Mouse (Mus musculus) heart, postnatal 14 days (tissue): Measurements from ENCODE around the gene Wdr6. TPM values are rescaled to one million over a fixed set of nuclear protein-coding genes. Genes with fewer than 3 reads are reported as not detected.
A peak's percentile ranks its signal among the peaks of the same experiment; 100 is the strongest.

Experiments used
- DNase-seq, 2 experiments: peaks; one replicate each; pipeline ENCODE4 v3.0.0; 2021 to 2022
- intact Hi-C: fragments of 180-260 bp; cut with DNase I; formaldehyde crosslinking; loops from one replicate; pipeline ENCODE4 v1.15.1; 2025
- total RNA-seq, 2 experiments: library from RNA; stranded (reverse); gene quantifications; 2 replicates each; pipeline ENCODE4 v1.2.3; 2021

Wdr6 gene
- total RNA-seq, 2 experiments from 2014 or later: 21.2 to 23.9 TPM

DNA sequence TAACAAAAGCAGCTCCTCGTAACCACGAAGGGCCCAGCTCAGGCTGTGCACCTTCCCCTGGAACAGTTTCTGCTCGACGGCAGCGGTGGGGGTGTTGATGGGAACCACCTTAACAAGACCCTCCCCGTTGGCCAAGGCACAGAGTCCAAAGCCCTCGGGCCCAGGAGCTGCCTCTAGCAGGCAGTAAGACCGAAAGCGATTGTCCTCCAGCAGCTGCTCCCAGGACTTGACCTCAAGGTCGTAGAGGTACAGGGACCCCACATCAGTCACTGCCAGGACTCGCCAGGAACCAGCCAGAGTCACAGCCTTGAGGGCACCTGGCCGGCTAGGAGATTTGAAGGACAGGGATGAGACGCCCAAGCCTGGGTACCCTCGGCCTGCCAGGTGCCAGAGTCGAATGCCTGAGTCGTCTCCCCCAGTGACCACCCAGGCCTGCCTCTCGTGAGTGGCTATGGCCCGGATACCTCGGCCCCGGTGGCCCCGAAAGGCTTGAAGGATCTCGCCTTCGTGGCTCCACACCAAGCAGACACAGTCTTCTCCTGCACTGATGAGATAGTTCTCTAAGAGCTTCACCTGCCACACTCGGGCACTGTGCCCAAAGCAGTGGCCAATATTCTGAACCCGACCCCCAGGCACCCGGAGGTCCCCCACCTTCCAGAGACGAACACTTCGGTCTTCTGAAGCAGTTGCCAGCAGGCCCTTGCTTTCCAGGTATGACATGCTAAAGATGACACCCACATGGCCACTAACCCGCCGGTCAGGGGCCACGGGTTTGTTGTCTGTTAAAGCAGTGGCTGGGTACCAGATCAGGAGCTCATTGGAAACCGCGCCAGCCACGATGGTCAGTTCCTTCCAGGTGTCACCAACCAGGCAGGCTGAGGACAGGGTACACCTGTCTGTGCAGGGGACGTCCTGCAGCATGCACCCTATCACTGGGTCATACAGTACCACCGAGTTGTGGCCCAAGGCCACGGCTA is 2.9 kb downstream of the Wdr6 start:
- no peak for DNase-seq

GRCm38 (mm10) chr9:108574921-108575320 is 3.6 kb downstream of the Wdr6 start:
- DNase-seq: no peak
- intact Hi-C loops: no loop called here

More for the DNA sequence above, 2.9 kb downstream of the Wdr6 start:
- intact Hi-C loops: no loop called here

- peak; percentile 49 to 76 for DNase-seq
Measured at GRCm38 (mm10) chr9:108573774-108574690, 4.5 kb downstream of the Wdr6 start.

GRCm38 (mm10) chr9:108572321-108572720 is 6.2 kb downstream of the Wdr6 start:
- intact Hi-C loops: loop anchor here (2.0 kb wide), 1 partner anchor 22 kb away; no protein-coding TSS in a partner anchor
- no peak for DNase-seq

More at GRCm38 (mm10) chr9:108573774-108574690, 4.5 kb downstream of the Wdr6 start:
- intact Hi-C loops: loop anchor here (2.0 kb wide), 1 partner anchor 21 kb away; no protein-coding TSS in a partner anchor

DNA sequence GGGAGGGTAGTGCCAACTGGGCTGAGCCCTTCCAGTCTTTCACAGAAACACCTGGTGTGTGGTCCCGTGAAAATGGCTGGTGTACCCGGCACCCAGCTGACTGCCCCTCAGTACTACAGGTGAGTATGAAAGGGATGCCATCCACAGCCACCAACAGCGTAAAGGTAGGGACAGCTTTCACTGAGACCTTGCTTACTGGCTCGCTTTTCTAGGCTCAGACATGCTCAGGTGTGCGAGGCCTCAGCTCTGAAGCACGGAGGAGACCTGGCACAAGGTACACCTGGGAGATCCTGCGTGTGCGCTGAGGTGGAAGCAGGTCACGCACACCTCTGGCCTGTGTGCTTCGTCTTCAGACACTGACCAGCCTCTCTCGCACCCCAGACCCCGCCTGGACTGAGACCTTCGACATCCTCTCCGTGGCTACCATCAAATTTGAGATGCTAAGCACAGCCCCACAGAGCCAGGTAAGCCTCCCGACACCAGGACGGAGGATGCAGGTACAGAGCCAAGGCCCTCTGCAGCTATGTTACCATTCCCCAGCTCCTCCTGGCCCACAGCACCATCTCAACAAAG is 7.1 kb downstream of the Wdr6 start:
- intact Hi-C loops: no loop called here
- no peak for DNase-seq

- intact Hi-C loops: no loop called here
- DNase-seq: peak; percentile 76 to 84
Measured at GRCm38 (mm10) chr9:108570207-108570896, 8.2 kb downstream of the Wdr6 start.

DNA sequence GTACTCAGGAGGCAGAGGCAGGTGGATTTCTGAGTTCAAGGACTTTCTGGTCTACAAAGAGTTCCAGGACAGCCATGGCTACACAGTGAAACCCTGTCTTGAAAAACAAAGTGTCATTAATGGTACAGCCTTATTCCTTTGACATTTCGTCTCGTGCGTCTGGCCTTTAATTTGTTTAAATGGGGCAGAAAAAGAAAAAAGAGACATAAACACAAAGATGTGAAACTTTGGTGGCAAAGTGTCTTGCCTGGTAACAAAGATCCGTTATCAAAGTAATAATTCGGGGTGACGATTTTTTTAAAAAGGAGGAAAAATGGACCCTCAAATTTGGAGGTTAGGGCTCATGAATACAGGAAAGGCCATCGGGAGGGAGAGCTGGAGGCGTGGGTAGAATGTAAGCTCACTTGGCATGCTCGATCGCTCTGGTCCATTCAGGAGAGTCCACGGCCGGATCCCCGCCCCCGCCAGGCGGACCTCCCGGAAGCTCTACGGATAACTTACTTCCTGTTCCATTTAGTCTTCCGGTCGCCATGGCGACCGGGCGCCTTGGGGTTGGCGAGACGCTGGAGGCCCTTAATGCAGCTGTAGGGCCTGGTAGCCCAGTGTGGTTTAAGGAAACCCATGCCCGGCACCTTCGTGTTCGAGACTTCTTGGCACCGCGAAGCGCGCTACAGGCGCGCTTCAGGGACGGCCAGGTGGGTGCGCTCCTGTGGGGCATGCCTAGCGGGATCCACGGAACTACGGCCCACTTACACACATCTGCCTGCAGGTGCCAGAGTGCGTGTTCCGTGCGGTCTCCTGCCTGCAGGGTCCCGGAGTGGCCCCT is 8.9 kb downstream of the Wdr6 start, which contains the start of gene Dalrd3:
Gene Dalrd3, plus strand, starts transcription at position 506 of the 826 bp plus-strand sequence.
- peak; percentile 87 to 89 for DNase-seq
- intact Hi-C loops: loop anchor here (5.0 kb wide), 1 partner anchor 52 kb away; the partner anchor contains the start of gene Qrich1

GRCm38 (mm10) chr9:108568511-108568921 is 10.0 kb downstream of the Wdr6 start:
- DNase-seq: no peak
- intact Hi-C loops: loop anchor here (5.0 kb wide), 1 partner anchor 51 kb away; the partner anchor contains the start of gene Qrich1

- intact Hi-C loops: loop anchor here (5.0 kb wide), 1 partner anchor 51 kb away; the partner anchor contains the start of gene Qrich1
- peak in 1 of 2 experiments; percentile 39 for DNase-seq
Measured at GRCm38 (mm10) chr9:108567931-108568419, 10.6 kb downstream of the Wdr6 start.

DNA sequence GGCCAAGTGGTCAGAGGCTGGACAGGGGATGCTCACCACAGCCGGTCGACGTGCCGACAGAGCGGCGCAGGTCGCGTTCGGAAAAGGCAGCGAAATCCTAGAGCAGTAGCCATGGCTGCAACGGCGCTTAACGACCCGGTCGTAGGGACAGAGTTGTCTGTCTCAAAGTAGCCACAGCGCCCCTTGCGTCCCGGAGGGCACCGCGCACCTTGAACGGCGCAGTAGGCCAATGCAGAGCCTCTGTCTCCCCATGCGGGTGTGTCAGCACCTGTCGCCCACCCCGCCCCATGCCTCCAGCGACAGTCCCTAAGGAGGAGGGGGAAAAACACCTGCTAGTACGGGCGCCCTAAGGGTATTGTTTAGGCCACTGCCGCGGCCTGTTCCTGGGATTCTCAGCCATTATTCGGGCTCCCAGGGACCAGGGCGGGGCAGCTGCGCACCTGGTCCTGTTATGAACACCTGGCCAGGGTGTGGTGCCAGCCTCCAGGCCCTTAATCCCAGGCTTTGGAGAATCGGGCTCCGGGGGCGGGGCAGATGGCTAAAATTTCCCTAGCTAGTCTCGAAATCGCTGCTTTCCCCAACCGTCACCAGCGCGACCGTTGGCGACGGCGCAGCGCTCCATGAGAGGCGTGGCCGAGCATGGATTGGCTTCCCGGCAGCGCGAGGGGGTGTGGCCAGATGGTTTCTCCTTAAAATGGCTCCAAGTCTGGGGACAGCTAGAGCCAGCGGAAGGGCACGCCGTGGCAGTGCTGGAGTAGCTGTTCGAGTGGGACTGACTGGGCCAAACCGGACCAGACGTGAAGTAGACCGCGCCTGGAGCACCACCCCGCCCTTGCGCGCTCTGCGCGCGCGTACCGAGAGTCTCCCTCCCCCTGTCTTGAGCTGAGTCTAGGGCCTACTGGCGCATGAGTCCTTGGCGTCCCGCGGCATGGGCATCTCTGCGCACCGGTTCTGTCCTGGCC is 11.4 kb downstream of the Wdr6 start, which contains the start of gene Ndufaf3:
Gene Ndufaf3, minus strand, starts transcription at position 620 of the 962 bp plus-strand sequence.
- intact Hi-C loops: loop anchor here (5.0 kb wide), 1 partner anchor 50 kb away; the partner anchor contains the start of gene Qrich1
- peak; percentile 95 to 97 for DNase-seq

GRCm38 (mm10) chr9:108565881-108566814 is 12.4 kb downstream of the Wdr6 start:
- intact Hi-C loops: loop anchor here (5.0 kb wide), 1 partner anchor 49 kb away; the partner anchor contains the start of gene Qrich1

GRCm38 (mm10) chr9:108564131-108564530 is 14.4 kb downstream of the Wdr6 start:
- intact Hi-C loops: no loop called here
- no peak for DNase-seq

More at GRCm38 (mm10) chr9:108565881-108566814, 12.4 kb downstream of the Wdr6 start:
- DNase-seq: no peak

DNA sequence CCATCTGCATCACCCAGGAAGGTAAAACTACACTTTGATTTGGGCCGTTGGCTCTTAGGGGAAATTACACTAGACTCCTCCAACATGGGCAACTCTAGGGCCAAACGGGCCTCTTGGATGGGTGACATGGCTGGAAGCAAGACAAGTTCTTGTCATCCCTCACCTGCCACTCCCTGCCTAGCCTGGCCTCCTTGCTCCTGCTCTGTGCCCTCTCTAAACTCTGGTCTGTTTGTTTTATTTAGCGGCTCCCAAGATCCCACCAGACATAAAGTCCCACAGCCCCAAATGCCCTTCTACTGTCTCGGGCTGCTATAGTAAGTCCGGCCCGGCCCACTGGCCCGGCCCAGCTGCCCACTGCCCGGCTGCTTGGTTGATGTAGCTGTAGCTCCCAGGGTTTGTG is 14.9 kb downstream of the Wdr6 start:
- intact Hi-C loops: no loop called here

GRCm38 (mm10) chr9:108560227-108560841 is 18.2 kb downstream of the Wdr6 start, which contains the start of gene Impdh2:
TSS of gene Impdh2 (plus strand) at chr9:108560286.
- intact Hi-C loops: no loop called here
- peak; percentile 93 to 98 for DNase-seq

More for the DNA sequence above, 14.9 kb downstream of the Wdr6 start:
- no peak for DNase-seq

- intact Hi-C loops: loop anchor here (5.0 kb wide), 1 partner anchor 37 kb away; no protein-coding TSS in a partner anchor
- no peak for DNase-seq
Measured at GRCm38 (mm10) chr9:108559169-108559568, 19.4 kb downstream of the Wdr6 start.
